Mouse (Mus musculus): ENCODE results near the gene Gm21973. TPM values are rescaled to one million over a fixed set of nuclear protein-coding genes. Genes with fewer than 3 reads are reported as not detected.

The Gm21973 gene
- polyA plus RNA-seq (2015; fragmentation: Nextera tagmentation; extraction: Ambion mirVana) = not detected in 2 replicates

GRCm38 (mm10) chr15:10325080-10325479, at the start of gene Gm21973:
Gene Gm21973 (plus strand): TSS chr15:10325380.
- Histone ChIP-seq H3K4me1 (replicated peaks) (no peaks in the 10 kb centered on the region), H3K27me3 (no peaks in the 10 kb centered on the region), H3K4me2 (no peak within 1 kb of the TSS), H3K9ac (no peak within 1 kb of the TSS), H3K36me3 (no peaks in the 10 kb centered on the region), H3K9me3 (replicated peaks) (no peaks in the 10 kb centered on the region), H3K4me3 (no peak within 1 kb of the TSS), H3K27ac (no peak within 1 kb of the TSS)
- 84% methylated on average over 2 of the region's 2 CpGs for WGBS
- ATAC-seq (replicated peaks; ENCODE audit: insufficient number of reproducible peaks, insufficient read depth, low FRiP score, low read depth) = no peak

- no peaks in the 10 kb centered on the region for H3K36me3 ChIP-seq
- H3K27ac ChIP-seq = no peak overlapping the region
- H3K9me3 ChIP-seq (replicated peaks) = no peaks in the 10 kb centered on the region
- H3K27me3 ChIP-seq = no peaks in the 10 kb centered on the region
- no peaks in the 10 kb centered on the region for H3K4me1 ChIP-seq (replicated peaks)
- H3K4me3 ChIP-seq = no peak overlapping the region
- no peak overlapping the region for H3K4me2 ChIP-seq
- ATAC-seq (replicated peaks; ENCODE audit: insufficient number of reproducible peaks, insufficient read depth, low FRiP score, low read depth) = no peak
- H3K9ac ChIP-seq = no peak overlapping the region
Observed at GRCm38 (mm10) chr15:10276386-10276785, 48.8 kb upstream of the Gm21973 start.

GRCm38 (mm10) chr15:10277461-10277860, 47.7 kb upstream of the Gm21973 start:
- no peak overlapping the region for H3K4me2 ChIP-seq
- no peak for ATAC-seq (replicated peaks; ENCODE audit: insufficient number of reproducible peaks, insufficient read depth, low FRiP score, low read depth)
- 68% methylated on average over 4 of the region's 4 CpGs for WGBS
- H3K27ac ChIP-seq = no peak overlapping the region
- H3K9ac ChIP-seq = no peak overlapping the region
- no peaks in the 10 kb centered on the region for H3K36me3 ChIP-seq
- H3K27me3 ChIP-seq = no peaks in the 10 kb centered on the region
- H3K4me3 ChIP-seq = no peak overlapping the region
- H3K4me1 ChIP-seq (replicated peaks) = no peaks in the 10 kb centered on the region
- H3K9me3 ChIP-seq (replicated peaks) = no peaks in the 10 kb centered on the region

GRCm38 (mm10) chr15:10281546-10281945, 43.6 kb upstream of the Gm21973 start:
- WGBS = 74% methylated on average over 5 of the region's 5 CpGs
- no peaks in the 10 kb centered on the region for H3K4me1 ChIP-seq (replicated peaks)
- no peak overlapping the region for H3K4me3 ChIP-seq
- ATAC-seq (replicated peaks; ENCODE audit: insufficient number of reproducible peaks, insufficient read depth, low FRiP score, low read depth) = no peak
- H3K9ac ChIP-seq = no peak overlapping the region
- H3K36me3 ChIP-seq = no peaks in the 10 kb centered on the region
- no peak overlapping the region for H3K4me2 ChIP-seq
- no peaks in the 10 kb centered on the region for H3K9me3 ChIP-seq (replicated peaks)
- H3K27me3 ChIP-seq = no peaks in the 10 kb centered on the region
- H3K27ac ChIP-seq = no peak overlapping the region

GRCm38 (mm10) chr15:10283661-10284060, 41.5 kb upstream of the Gm21973 start:
- H3K4me1 ChIP-seq (replicated peaks) = no peaks in the 10 kb centered on the region

GRCm38 (mm10) chr15:10296570-10296969, 28.6 kb upstream of the Gm21973 start:
- no peaks in the 10 kb centered on the region for H3K36me3 ChIP-seq
- no peak overlapping the region for H3K4me3 ChIP-seq
- H3K4me1 ChIP-seq (replicated peaks) = no peaks in the 10 kb centered on the region
- no peak for ATAC-seq (replicated peaks; ENCODE audit: insufficient number of reproducible peaks, insufficient read depth, low FRiP score, low read depth)
- no peaks in the 10 kb centered on the region for H3K27me3 ChIP-seq
- no peaks in the 10 kb centered on the region for H3K9me3 ChIP-seq (replicated peaks)
- no peak overlapping the region for H3K4me2 ChIP-seq
- no peak overlapping the region for H3K9ac ChIP-seq
- 84% methylated on average over 1 of the region's 1 CpGs for WGBS
- no peak overlapping the region for H3K27ac ChIP-seq

More at GRCm38 (mm10) chr15:10283661-10284060, 41.5 kb upstream of the Gm21973 start:
- Histone ChIP-seq H3K36me3 (no peaks in the 10 kb centered on the region), H3K9ac (no peak overlapping the region), H3K27me3 (no peaks in the 10 kb centered on the region), H3K4me3 (no peak overlapping the region), H3K27ac (no peak overlapping the region), H3K4me2 (no peak overlapping the region), H3K9me3 (replicated peaks) (no peaks in the 10 kb centered on the region)
- ATAC-seq (replicated peaks; ENCODE audit: insufficient number of reproducible peaks, insufficient read depth, low FRiP score, low read depth) = no peak

GRCm38 (mm10) chr15:10298058-10298457, 27.1 kb upstream of the Gm21973 start:
- WGBS = 54% methylated on average over 1 of the region's 1 CpGs
- H3K9ac ChIP-seq = no peak overlapping the region
- no peaks in the 10 kb centered on the region for H3K9me3 ChIP-seq (replicated peaks)
- no peak overlapping the region for H3K27ac ChIP-seq
- H3K4me3 ChIP-seq = no peak overlapping the region
- H3K27me3 ChIP-seq = no peaks in the 10 kb centered on the region
- no peaks in the 10 kb centered on the region for H3K36me3 ChIP-seq
- H3K4me2 ChIP-seq = no peak overlapping the region
- no peaks in the 10 kb centered on the region for H3K4me1 ChIP-seq (replicated peaks)
- ATAC-seq (replicated peaks; ENCODE audit: insufficient number of reproducible peaks, insufficient read depth, low FRiP score, low read depth) = no peak

GRCm38 (mm10) chr15:10299467-10299866, 25.7 kb upstream of the Gm21973 start:
- no peaks in the 10 kb centered on the region for H3K4me1 ChIP-seq (replicated peaks)
- WGBS = 73% methylated on average over 3 of the region's 3 CpGs
- no peaks in the 10 kb centered on the region for H3K9me3 ChIP-seq (replicated peaks)
- no peak overlapping the region for H3K9ac ChIP-seq
- H3K27ac ChIP-seq = no peak overlapping the region
- no peaks in the 10 kb centered on the region for H3K27me3 ChIP-seq
- no peaks in the 10 kb centered on the region for H3K36me3 ChIP-seq
- no peak overlapping the region for H3K4me2 ChIP-seq
- no peak overlapping the region for H3K4me3 ChIP-seq
- ATAC-seq (replicated peaks; ENCODE audit: insufficient number of reproducible peaks, insufficient read depth, low FRiP score, low read depth) = no peak

- no peaks in the 10 kb centered on the region for H3K36me3 ChIP-seq
- H3K9ac ChIP-seq = no peak overlapping the region
- H3K4me3 ChIP-seq = no peak overlapping the region
- no peaks in the 10 kb centered on the region for H3K27me3 ChIP-seq
- ATAC-seq (replicated peaks; ENCODE audit: insufficient number of reproducible peaks, insufficient read depth, low FRiP score, low read depth) = no peak
- H3K4me1 ChIP-seq (replicated peaks) = no peaks in the 10 kb centered on the region
- H3K4me2 ChIP-seq = no peak overlapping the region
- 91% methylated on average over 1 of the region's 1 CpGs for WGBS
- H3K9me3 ChIP-seq (replicated peaks) = no peaks in the 10 kb centered on the region
- H3K27ac ChIP-seq = no peak overlapping the region
Observed at GRCm38 (mm10) chr15:10306461-10306860, 18.7 kb upstream of the Gm21973 start.

- H3K9me3 ChIP-seq (replicated peaks) = no peaks in the 10 kb centered on the region
- H3K27ac ChIP-seq = no peak overlapping the region
- no peak overlapping the region for H3K4me2 ChIP-seq
- no peaks in the 10 kb centered on the region for H3K4me1 ChIP-seq (replicated peaks)
- no peaks in the 10 kb centered on the region for H3K27me3 ChIP-seq
- 71% methylated on average over 5 of the region's 5 CpGs for WGBS
- ATAC-seq (replicated peaks; ENCODE audit: insufficient number of reproducible peaks, insufficient read depth, low FRiP score, low read depth) = no peak
- H3K4me3 ChIP-seq = no peak overlapping the region
- no peaks in the 10 kb centered on the region for H3K36me3 ChIP-seq
- no peak overlapping the region for H3K9ac ChIP-seq
Observed at GRCm38 (mm10) chr15:10311826-10312225, 13.4 kb upstream of the Gm21973 start.

- H3K4me1 ChIP-seq (replicated peaks) = no peaks in the 10 kb centered on the region
- no peak overlapping the region for H3K4me2 ChIP-seq
- no peak overlapping the region for H3K27ac ChIP-seq
- no peaks in the 10 kb centered on the region for H3K27me3 ChIP-seq
- no peak overlapping the region for H3K4me3 ChIP-seq
- H3K9ac ChIP-seq = no peak overlapping the region
- ATAC-seq (replicated peaks; ENCODE audit: insufficient number of reproducible peaks, insufficient read depth, low FRiP score, low read depth) = no peak
- 44% methylated on average over 6 of the region's 7 CpGs for WGBS
- H3K36me3 ChIP-seq = no peaks in the 10 kb centered on the region
- H3K9me3 ChIP-seq (replicated peaks) = no peaks in the 10 kb centered on the region
Observed at GRCm38 (mm10) chr15:10313522-10314455, 11.4 kb upstream of the Gm21973 start.

GRCm38 (mm10) chr15:10330626-10331025, 5.4 kb downstream of the Gm21973 start:
- no peak for ATAC-seq (replicated peaks; ENCODE audit: insufficient number of reproducible peaks, insufficient read depth, low FRiP score, low read depth)
- no peaks in the 10 kb centered on the region for H3K36me3 ChIP-seq
- 61% methylated on average over 3 of the region's 3 CpGs for whole genome bisulfite sequencing
- no peaks in the 10 kb centered on the region for H3K27me3 ChIP-seq
- H3K27ac ChIP-seq = no peak overlapping the region
- no peaks in the 10 kb centered on the region for H3K4me1 ChIP-seq (replicated peaks)
- H3K4me2 ChIP-seq = no peak overlapping the region
- no peak overlapping the region for H3K4me3 ChIP-seq
- no peak overlapping the region for H3K9ac ChIP-seq
- no peaks in the 10 kb centered on the region for H3K9me3 ChIP-seq (replicated peaks)

Measured in heart, embryonic 15.5 days (tissue).